Mouse (Mus musculus) heart, postnatal 4 days (tissue): ENCODE data around the gene Fam229b. TPM values are rescaled to one million over a fixed set of nuclear protein-coding genes. Genes with fewer than 3 reads are reported as not detected.
A peak's percentile ranks its signal among the peaks of the same experiment; 100 is the strongest.

Experiments
- DNase-seq: peaks from one replicate; pipeline ENCODE4 v3.0.0; 2021
- total RNA-seq, 2 experiments: library from RNA; stranded (reverse); gene quantifications; 2 replicates each; pipeline ENCODE4 v1.2.3; 2021

The Fam229b gene
- total RNA-seq, 2 experiments from 2014 or later = 3.6 to 4.8 TPM

- no peak for DNase-seq
These were observed 12.3 kb downstream of the Fam229b start for GRCm38 (mm10) chr10:39121412-39121811.

GRCm38 (mm10) chr10:39109489-39109874 is 24.2 kb downstream of the Fam229b start:
- no peak for DNase-seq

- DNase-seq = no peak
These were observed 24.8 kb downstream of the Fam229b start for GRCm38 (mm10) chr10:39108837-39109488.

- DNase-seq = no peak
These were observed 26.8 kb downstream of the Fam229b start for GRCm38 (mm10) chr10:39106935-39107334.

GRCm38 (mm10) chr10:39106413-39106812 is 27.3 kb downstream of the Fam229b start:
- no peak for DNase-seq

GRCm38 (mm10) chr10:39104803-39105449 is 28.8 kb downstream of the Fam229b start:
- DNase-seq = no peak

GRCm38 (mm10) chr10:39098746-39099145 is 35.0 kb downstream of the Fam229b start:
- no peak for DNase-seq

- peak; percentile 62 for DNase-seq
These were observed 36.7 kb downstream of the Fam229b start for GRCm38 (mm10) chr10:39096981-39097380.

- DNase-seq = no peak
These were observed 61.7 kb downstream of the Fam229b start for GRCm38 (mm10) chr10:39072048-39072447.

Other genes starting within 250 kb of the Fam229b start
- gene Lama4, start 168.4 kb downstream of the Fam229b start, total RNA-seq = 100 to 1,000 TPM; 225 to 235 TPM
- gene Tube1, start 62 bp upstream of the Fam229b start, total RNA-seq = 1 to 10 TPM; 3.7 to 4.4 TPM
- gene Ccn6, start 29.9 kb upstream of the Fam229b start, total RNA-seq = not detected
- gene Fyn, start 234.9 kb upstream of the Fam229b start, total RNA-seq = 10 to 100 TPM; 51.2 to 53.0 TPM